In genomic region chr5:31704971-31705370, GRCm38 (mm10) we compare ENCODE assay signal across 11 mouse cellular contexts. TPM values are rescaled to one million over a fixed set of nuclear protein-coding genes. Genes with fewer than 3 reads are reported as not detected.
DNase-seq lines count a peak whose midpoint lies in the region.
"Had no signal": no experiment of that assay in that cellular context is flagged by ENCODE, and none has a peak within 500 bp of the region (broad histone marks: within the 10 kb centered on the region; RNA-seq: fewer than 3 reads in every experiment).

No protein-coding gene starts in this region.

- peak; percentile 65 for DNase-seq in left cerebral cortex, adult 11 months (ENCODE audit: low spot score)
- no peak for DNase-seq in left cerebral cortex, postnatal 4 days
- peak; percentile 71 for DNase-seq in layer of hippocampus, adult 9-10 months (ENCODE audit: low spot score)
- DNase-seq in left cerebral cortex, postnatal 10 days (ENCODE audit: extremely low spot score in 1 of 2, low spot score in 2 of 2): peak; percentile 26 to 31
- DNase-seq in right cerebral cortex, postnatal 36 days (ENCODE audit: low spot score in 2 of 2): peak; percentile 54 to 78
- no peak for DNase-seq in Muller cell, postnatal 12 days (ENCODE audit: inconsistent ontology term)
- no peak for DNase-seq in embryo, embryonic 10 days (ENCODE audit: low spot score)
- DNase-seq in neural tube, embryonic 10.5 days (ENCODE audit: extremely low spot score, low spot score): no peak
- DNase-seq: cerebellum, postnatal 10 days; liver, embryonic 13.5 days; thymus, postnatal 36 days had no signal

- intact Hi-C loops in left cerebral cortex, postnatal 4 days (cut with DNase I): no loop called here
- intact Hi-C loops in left cerebral cortex, postnatal 10 days (cut with DNase I): no loop called here

RNA-seq across cellular contexts. Expression of gene Babam2, which starts 7.5 kb away (rescaled TPM):
- total RNA-seq in left cerebral cortex, postnatal 4 days (2021): 10 to 100 TPM; 38.1 to 39.1 TPM
- total RNA-seq in left cerebral cortex, postnatal 10 days (2021): 10 to 100 TPM; 40.5 to 48.7 TPM

RNA-seq across cellular contexts. Expression of gene Rbks, which starts 7.5 kb away (rescaled TPM):
- total RNA-seq in left cerebral cortex, postnatal 4 days (2021): 1 to 10 TPM; 1.4 to 2.0 TPM
- 1 to 10 TPM; 2.1 to 2.5 TPM for total RNA-seq in left cerebral cortex, postnatal 10 days (2021)

Comparison
In these comparisons a context has a peak if more than half of its experiments do, and no peak if none do; other contexts are left out.
1. DNase-seq: peak in left cerebral cortex, adult 11 months (single experiment), layer of hippocampus, adult 9-10 months (single experiment), left cerebral cortex, postnatal 10 days (2 of 2) and right cerebral cortex, postnatal 36 days (2 of 2); none in left cerebral cortex, postnatal 4 days (single experiment), Muller cell, postnatal 12 days (single experiment), embryo, embryonic 10 days (single experiment) and neural tube, embryonic 10.5 days (single experiment).